In genomic region chr16:10689748-10690318, GRCm38 (mm10) we compare ENCODE assay signal across 8 mouse cellular contexts.
A peak's percentile ranks its signal among the peaks of the same experiment; 100 is the strongest.
DNase-seq lines count a peak whose midpoint lies in the region; ATAC-seq and TF ChIP-seq lines count a peak whose summit lies in the region.

No protein-coding gene starts in this region.

- H3K4me2 ChIP-seq in intestine, postnatal 0 days (replicated peaks; ENCODE audit: low read depth), result no peak overlapping the region
- H3K4me2 ChIP-seq in lung, embryonic 15.5 days, result no peak overlapping the region
- H3K4me2 ChIP-seq in forebrain, embryonic 13.5 days, result no peak overlapping the region

- WGBS in intestine, postnatal 0 days, result 54% methylated on average over 6 of the region's 6 CpGs
- WGBS in lung, embryonic 15.5 days, result 53% methylated on average over 6 of the region's 6 CpGs
- 89% methylated on average over 6 of the region's 6 CpGs for WGBS in forebrain, embryonic 13.5 days

- no peak overlapping the region for H3K27ac ChIP-seq in intestine, postnatal 0 days (ENCODE audit: low read depth, low read length)
- H3K27ac ChIP-seq in lung, embryonic 15.5 days, result peak overlapping the region; percentile 69
- no peak overlapping the region for H3K27ac ChIP-seq in forebrain, embryonic 13.5 days

- 0 out of 2 replicates have a peak, but pooled peaks cover 4% of the 10 kb centered on the region for H3K4me1 ChIP-seq in intestine, postnatal 0 days (replicated peaks; ENCODE audit: control insufficient read depth, insufficient read depth, low read length)
- H3K4me1 ChIP-seq in lung, embryonic 15.5 days, result peaks cover 25% of the 10 kb centered on the region
- H3K4me1 ChIP-seq in forebrain, embryonic 13.5 days, result no peaks in the 10 kb centered on the region; the same call in 1 of the 2 replicates

- peak; percentile 37; the same call in 1 of the 2 replicates for ATAC-seq in intestine, postnatal 0 days
- ATAC-seq in lung, embryonic 15.5 days (ENCODE audit: borderline replicate concordance, extremely low read depth, low FRiP score, low TSS enrichment), result peak; percentile 59
- ATAC-seq in forebrain, embryonic 13.5 days, result no peak

- no peaks in the 10 kb centered on the region for H3K36me3 ChIP-seq in intestine, postnatal 0 days (ENCODE audit: control insufficient read depth, insufficient read depth)
- no peaks in the 10 kb centered on the region for H3K36me3 ChIP-seq in lung, embryonic 15.5 days
- H3K36me3 ChIP-seq in forebrain, embryonic 13.5 days (ENCODE audit: poor library complexity, severe bottlenecking), result peaks cover 11% of the 10 kb centered on the region

- no peak for TF ChIP-seq CTCF in intestine, postnatal 0 days (IDR thresholded peaks at IDR 0.05; ENCODE audit: low read depth)

- peak; percentile 36 for DNase-seq in urinary bladder, postnatal 14 days (ENCODE audit: low spot score)
- no peak for DNase-seq in urinary bladder, postnatal 10 days (ENCODE audit: low spot score)
- DNase-seq in embryo, embryonic 10 days (ENCODE audit: low spot score), result no peak
- DNase-seq in layer of hippocampus, postnatal 10 days (ENCODE audit: low spot score in 2 of 2), result no peak
- DNase-seq in B cell, adult 2 months, result no peak

- no peaks in the 10 kb centered on the region for H3K27me3 ChIP-seq in intestine, postnatal 0 days (replicated peaks; ENCODE audit: control insufficient read depth, insufficient read depth, low read length)
- no peaks in the 10 kb centered on the region for H3K27me3 ChIP-seq in lung, embryonic 15.5 days
- H3K27me3 ChIP-seq in forebrain, embryonic 13.5 days, result no peaks in the 10 kb centered on the region

- no peak overlapping the region for H3K4me3 ChIP-seq in intestine, postnatal 0 days (ENCODE audit: low read depth, low read length)
- no peak overlapping the region for H3K4me3 ChIP-seq in lung, embryonic 15.5 days
- H3K4me3 ChIP-seq in forebrain, embryonic 13.5 days, result no peak overlapping the region

- H3K9ac ChIP-seq in intestine, postnatal 0 days (ENCODE audit: low read depth, low read length), result no peak overlapping the region
- H3K9ac ChIP-seq in lung, embryonic 15.5 days, result no peak overlapping the region
- H3K9ac ChIP-seq in forebrain, embryonic 13.5 days, result no peak overlapping the region

- H3K9me3 ChIP-seq in intestine, postnatal 0 days (ENCODE audit: control insufficient read depth), result no peaks in the 10 kb centered on the region
- H3K9me3 ChIP-seq in lung, embryonic 15.5 days, result no peaks in the 10 kb centered on the region
- no peaks in the 10 kb centered on the region for H3K9me3 ChIP-seq in forebrain, embryonic 13.5 days (replicated peaks)
